Mouse (Mus musculus) limb, embryonic 14.5 days (tissue): ENCODE data around the gene Fam192a. TPM values are rescaled to one million over a fixed set of nuclear protein-coding genes. Genes with fewer than 3 reads are reported as not detected.
A peak's percentile ranks its signal among the peaks of the same experiment; 100 is the strongest.

ENCODE experiments used
- ATAC-seq: fragments of 200-750 bp; cut with Nextera tagmentation; 2 replicates; pipeline ENCODE4 v1.8.0; 2017; ENCODE audit warnings: low read depth, moderate number of reproducible peaks, moderate TSS enrichment; ENCODE audit not compliant: low FRiP score
- DNase-seq: peaks from one replicate; pipeline ENCODE4 v3.0.0-alpha.2; 2015; ENCODE audit warnings: low spot score
- H3K27ac ChIP-seq: fragments of 300-500 bp; sonication (generic); replicated peaks from 2 replicates; pipeline ENCODE4 v1.5.1; 2014; ENCODE audit warnings: low read depth, mild to moderate bottlenecking, low read length, moderate library complexity, mixed read lengths
- H3K27me3 ChIP-seq: fragments of 300-500 bp; sonication (generic); 2 replicates; pipeline ENCODE4 v1.6.1; 2014; ENCODE audit warnings: low read length, mixed read lengths; ENCODE audit not compliant: control insufficient read depth, insufficient read depth
- H3K36me3 ChIP-seq: fragments of 300-500 bp; sonication (generic); 2 replicates; pipeline ENCODE4 v1.6.1; 2014; ENCODE audit warnings: mild to moderate bottlenecking, low read length, moderate library complexity, mixed read lengths; ENCODE audit not compliant: control insufficient read depth, insufficient read depth
- H3K4me1 ChIP-seq: fragments of 300-500 bp; sonication (generic); 2 replicates; pipeline ENCODE4 v1.6.1; 2014; ENCODE audit warnings: antibody characterized with exemption, low read length, mixed read lengths; ENCODE audit not compliant: control insufficient read depth, insufficient read depth
- H3K4me2 ChIP-seq: fragments of 300-500 bp; sonication (generic); replicated peaks from 2 replicates; pipeline ENCODE4 v1.6.1; 2014; ENCODE audit warnings: low read depth, mild to moderate bottlenecking, low read length, moderate library complexity; ENCODE audit not compliant: severe bottlenecking
- H3K4me3 ChIP-seq: fragments of 300-500 bp; sonication (generic); replicated peaks from 2 replicates; pipeline ENCODE4 v1.5.1; 2014; ENCODE audit warnings: low read length
- H3K9ac ChIP-seq: fragments of 300-500 bp; sonication (generic); 2 replicates; pipeline ENCODE4 v1.6.1; 2014; ENCODE audit warnings: mild to moderate bottlenecking, low read depth, low read length, moderate library complexity; ENCODE audit not compliant: severe bottlenecking
- H3K9me3 ChIP-seq: fragments of 300-500 bp; sonication (generic); 2 replicates; pipeline ENCODE4 v1.6.1; 2016; ENCODE audit warnings: low read length; ENCODE audit not compliant: control insufficient read depth
- POLR2A ChIP-seq: fragments of 200-500 bp; IDR thresholded peaks from 2 replicates; pipeline ENCODE4 v1.8.0; 2012; ENCODE audit warnings: inconsistent platforms, mild to moderate bottlenecking, moderate library complexity, borderline replicate concordance; ENCODE audit not compliant: insufficient read depth, insufficient read length; ENCODE audit errors: extremely low read depth
- WGBS: fragments of 180-500 bp; shearing (Covaris S2); extraction: QIAGEN DNeasy Blood & Tissue Kit; methylation state at CpG from one replicate; pipeline ENCODE4 v1.1.7; 2014; 5-methylcytosine and 5-hydroxymethylcytosine counted together
- polyA plus RNA-seq, 2 experiments: library from polyadenylated mRNA; depleted of rRNA in 1 of 2; stranded (reverse) in 1 of 2; unstranded in 1 of 2; fragments of >200 nt; fragmentation: Nextera tagmentation in 1 of 2; extraction: Ambion mirVana in 1 of 2; gene quantifications; 2 replicates each; pipeline versions ENCODE4 v1.2.1 to v1.2.3; 2012 to 2014

Gene Fam192a
- polyA plus RNA-seq, 2 experiments: 43.4 to 61.5 TPM

DNA sequence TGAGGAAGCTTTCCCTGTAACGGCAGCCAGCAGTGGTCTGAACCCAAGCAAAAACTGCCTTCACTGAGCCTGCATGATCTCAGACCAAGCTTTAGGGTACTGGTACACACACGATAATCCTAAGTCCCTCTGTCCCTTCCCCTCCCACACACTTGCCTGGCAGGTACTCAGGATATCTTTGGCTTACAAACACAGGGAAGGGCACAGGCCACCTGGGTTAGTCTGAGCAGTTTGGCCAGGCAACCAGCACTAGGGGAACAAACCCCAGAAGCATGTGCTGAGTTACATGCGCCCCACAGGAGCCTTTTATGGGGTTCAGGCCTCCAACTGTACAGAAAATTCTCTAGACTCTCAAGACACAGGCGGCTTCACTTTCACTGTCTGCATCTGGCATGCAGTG is 71.9 kb downstream of the Fam192a start:
- H3K9ac ChIP-seq: no peak overlapping the region
- 0 out of 2 replicates have a peak, but pooled peaks cover 3% of the 10 kb centered on the region for H3K4me1 ChIP-seq
- WGBS: 56% methylated on average over 4 of the region's 4 CpGs
- H3K27ac ChIP-seq: no peak overlapping the region
- no peaks in the 10 kb centered on the region for H3K9me3 ChIP-seq
- no peak overlapping the region for H3K4me2 ChIP-seq
- no peak for TF ChIP-seq POLR2A
- no peak for ATAC-seq
- H3K36me3 ChIP-seq: no peaks in the 10 kb centered on the region
- H3K4me3 ChIP-seq: no peak overlapping the region
- peaks cover 25% of the 10 kb centered on the region for H3K27me3 ChIP-seq
- no peak for DNase-seq

DNA sequence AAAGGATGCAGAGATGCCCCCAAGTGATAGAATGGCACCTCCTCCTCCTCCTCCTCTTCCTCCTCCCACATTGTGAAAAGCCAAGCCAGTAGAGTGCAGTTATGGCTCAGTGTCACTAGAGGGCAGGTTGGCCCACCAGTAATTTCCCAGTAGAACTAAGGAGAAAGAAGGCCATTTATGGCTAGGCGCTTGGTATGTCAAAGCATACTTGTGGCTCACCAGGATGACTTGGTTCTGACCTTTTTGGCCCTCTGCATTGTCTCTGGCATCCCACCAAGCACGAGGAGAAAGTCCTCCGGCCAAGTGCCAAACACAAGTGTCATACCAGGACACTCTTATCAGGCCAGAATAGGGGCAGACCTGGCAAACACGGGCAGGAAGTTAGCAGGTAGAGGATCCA is 73.6 kb downstream of the Fam192a start:
- no peak overlapping the region for H3K27ac ChIP-seq
- H3K4me2 ChIP-seq: no peak overlapping the region
- no peak overlapping the region for H3K4me3 ChIP-seq
- H3K36me3 ChIP-seq: no peaks in the 10 kb centered on the region
- TF ChIP-seq POLR2A: no peak
- H3K4me1 ChIP-seq: 0 out of 2 replicates have a peak, but pooled peaks cover 3% of the 10 kb centered on the region
- no peaks in the 10 kb centered on the region for H3K9me3 ChIP-seq
- 47% methylated on average over 4 of the region's 4 CpGs for WGBS
- DNase-seq: peak; percentile 31
- H3K27me3 ChIP-seq: peaks cover 12% of the 10 kb centered on the region; the same call in 1 of the 2 replicates
- ATAC-seq: no peak
- H3K9ac ChIP-seq: no peak overlapping the region

GRCm38 (mm10) chr8:94527178-94527577 is 74.6 kb downstream of the Fam192a start:
- Histone ChIP-seq H3K4me1 (0 out of 2 replicates have a peak, but pooled peaks cover 2% of the 10 kb centered on the region), H3K27ac (no peak overlapping the region), H3K9ac (no peak overlapping the region), H3K36me3 (no peaks in the 10 kb centered on the region), H3K9me3 (no peaks in the 10 kb centered on the region), H3K27me3 (peaks cover 6% of the 10 kb centered on the region; the same call in 1 of the 2 replicates), H3K4me3 (no peak overlapping the region), H3K4me2 (no peak overlapping the region)
- DNase-seq (no peak), ATAC-seq (no peak)
- WGBS: 75% methylated on average over 7 of the region's 7 CpGs
- TF ChIP-seq POLR2A: no peak

DNA sequence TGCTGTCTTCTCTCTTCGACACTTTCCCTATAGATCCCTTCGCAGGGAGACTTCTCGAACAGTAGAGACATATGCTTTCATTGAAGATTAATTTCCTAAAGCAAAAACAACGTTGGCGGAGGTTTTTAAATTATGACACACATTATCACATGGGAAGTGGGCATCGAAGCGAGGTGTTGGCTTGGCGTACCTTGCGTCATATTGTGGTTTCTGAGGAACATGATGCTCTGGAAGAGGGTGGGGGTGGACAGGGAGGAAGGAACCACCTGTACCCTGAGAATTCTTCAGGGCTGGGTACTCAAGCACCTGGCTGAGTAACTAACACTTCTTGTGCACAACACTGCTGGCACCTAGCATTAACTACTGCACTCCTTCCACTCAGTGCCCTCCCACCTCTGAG is 77.2 kb downstream of the Fam192a start:
- ATAC-seq: no peak
- no peak for TF ChIP-seq POLR2A

More for the DNA sequence above, 77.2 kb downstream of the Fam192a start:
- DNase-seq: no peak
- Histone ChIP-seq H3K4me1 (no peaks in the 10 kb centered on the region), H3K9ac (no peak overlapping the region), H3K4me3 (no peak overlapping the region), H3K27ac (no peak overlapping the region), H3K27me3 (no peaks in the 10 kb centered on the region), H3K9me3 (no peaks in the 10 kb centered on the region), H3K36me3 (no peaks in the 10 kb centered on the region), H3K4me2 (no peak overlapping the region)
- 86% methylated on average over 9 of the region's 9 CpGs for WGBS

Other genes with a start within 250 kb of the Fam192a start
- 72.9 and 86.3 TPM in 2 replicates for gene Herpud1, start 215.6 kb downstream of the Fam192a start, polyA plus RNA-seq (2012; rRNA removed)
- 76.8 and 84.1 TPM in 2 replicates for gene Herpud1, start 215.6 kb downstream of the Fam192a start, polyA plus RNA-seq (2014; fragmentation: Nextera tagmentation; extraction: Ambion mirVana)
- gene Nlrc5, start 167.6 kb downstream of the Fam192a start, polyA plus RNA-seq (2012; rRNA removed): 0.28 and 0.35 TPM in 2 replicates
- 0.23 and 0.48 TPM in 2 replicates for gene Nlrc5, start 167.6 kb downstream of the Fam192a start, polyA plus RNA-seq (2014; fragmentation: Nextera tagmentation; extraction: Ambion mirVana)
- gene Cpne2, start 69.0 kb downstream of the Fam192a start, polyA plus RNA-seq (2012; rRNA removed): 24.7 and 29.5 TPM in 2 replicates
- gene Cpne2, start 69.0 kb downstream of the Fam192a start, polyA plus RNA-seq (2014; fragmentation: Nextera tagmentation; extraction: Ambion mirVana): 12.1 and 13.3 TPM in 2 replicates
- 18.7 and 20.0 TPM in 2 replicates for gene Rspry1, start 60 bp downstream of the Fam192a start, polyA plus RNA-seq (2012; rRNA removed)
- 36.1 and 39.5 TPM in 2 replicates for gene Rspry1, start 60 bp downstream of the Fam192a start, polyA plus RNA-seq (2014; fragmentation: Nextera tagmentation; extraction: Ambion mirVana)
- gene Arl2bp, start 64.6 kb upstream of the Fam192a start, polyA plus RNA-seq (2012; rRNA removed): 111 and 125 TPM in 2 replicates
- 54.0 and 62.9 TPM in 2 replicates for gene Arl2bp, start 64.6 kb upstream of the Fam192a start, polyA plus RNA-seq (2014; fragmentation: Nextera tagmentation; extraction: Ambion mirVana)
- 1.6 and 2.1 TPM in 2 replicates for gene Pllp, start 94.3 kb upstream of the Fam192a start, polyA plus RNA-seq (2012; rRNA removed)
- gene Pllp, start 94.3 kb upstream of the Fam192a start, polyA plus RNA-seq (2014; fragmentation: Nextera tagmentation; extraction: Ambion mirVana): 0.95 and 3.6 TPM in 2 replicates
- gene Ccl22, start 143.6 kb upstream of the Fam192a start, polyA plus RNA-seq (2012; rRNA removed): not detected in 2 replicates
- gene Ccl22, start 143.6 kb upstream of the Fam192a start, polyA plus RNA-seq (2014; fragmentation: Nextera tagmentation; extraction: Ambion mirVana): 0.14 TPM in 1 of 2 replicates, not detected in the other
- 8.7 and 10.5 TPM in 2 replicates for gene Cx3cl1, start 170.0 kb upstream of the Fam192a start, polyA plus RNA-seq (2012; rRNA removed)
- gene Cx3cl1, start 170.0 kb upstream of the Fam192a start, polyA plus RNA-seq (2014; fragmentation: Nextera tagmentation; extraction: Ambion mirVana): 8.3 and 8.6 TPM in 2 replicates
- 0.45 TPM in 1 of 2 replicates, not detected in the other for gene Ccl17, start 208.5 kb upstream of the Fam192a start, polyA plus RNA-seq (2012; rRNA removed)
- 0.67 TPM in 1 of 2 replicates, not detected in the other for gene Ccl17, start 208.5 kb upstream of the Fam192a start, polyA plus RNA-seq (2014; fragmentation: Nextera tagmentation; extraction: Ambion mirVana)
- gene Coq9, start 236.3 kb upstream of the Fam192a start, polyA plus RNA-seq (2012; rRNA removed): 84.5 and 88.1 TPM in 2 replicates
- 72.4 and 86.0 TPM in 2 replicates for gene Coq9, start 236.3 kb upstream of the Fam192a start, polyA plus RNA-seq (2014; fragmentation: Nextera tagmentation; extraction: Ambion mirVana)
- gene Ciapin1, start 236.4 kb upstream of the Fam192a start, polyA plus RNA-seq (2012; rRNA removed): 55.0 and 55.2 TPM in 2 replicates
- gene Ciapin1, start 236.4 kb upstream of the Fam192a start, polyA plus RNA-seq (2014; fragmentation: Nextera tagmentation; extraction: Ambion mirVana): 83.6 and 84.3 TPM in 2 replicates